Mouse (Mus musculus) intestine, postnatal 0 days (tissue): ENCODE measurements around the gene Hfe. TPM values are rescaled to one million over a fixed set of nuclear protein-coding genes. Genes with fewer than 3 reads are reported as not detected.
"Not testable (repeated sequence)": the region's sequence is repeated elsewhere in the genome, so short reads cannot be mapped to it uniquely, and the experiment has no call there.

Experiments
- ATAC-seq: fragments of 200-750 bp; cut with Nextera tagmentation; 2 replicates; pipeline ENCODE4 v1.8.0; 2017; ENCODE audit warnings: mild to moderate bottlenecking, moderate TSS enrichment, moderate library complexity
- H3K27ac ChIP-seq: fragments of 300-500 bp; sonication (generic); 2 replicates; pipeline ENCODE4 v1.5.1; 2014; ENCODE audit warnings: mild to moderate bottlenecking, low read depth, low read length, moderate library complexity
- H3K27me3 ChIP-seq: fragments of 300-500 bp; sonication (generic); replicated peaks from 2 replicates; pipeline ENCODE4 v1.6.1; 2014; ENCODE audit warnings: low read length, mixed read lengths; ENCODE audit not compliant: control insufficient read depth, insufficient read depth
- H3K36me3 ChIP-seq: fragments of 300-500 bp; sonication (generic); 2 replicates; pipeline ENCODE4 v1.6.1; 2014; ENCODE audit warnings: mild to moderate bottlenecking, moderate library complexity; ENCODE audit not compliant: control insufficient read depth, insufficient read depth
- H3K4me1 ChIP-seq: fragments of 300-500 bp; sonication (generic); replicated peaks from 2 replicates; pipeline ENCODE4 v1.6.1; 2014; ENCODE audit warnings: antibody characterized with exemption, low read length, mixed read lengths; ENCODE audit not compliant: control insufficient read depth, insufficient read depth
- H3K4me2 ChIP-seq: fragments of 300-500 bp; sonication (generic); replicated peaks from 2 replicates; pipeline ENCODE4 v1.6.1; 2014; ENCODE audit warnings: low read depth, mild to moderate bottlenecking, moderate library complexity
- H3K4me3 ChIP-seq: fragments of 300-500 bp; sonication (generic); 2 replicates; pipeline ENCODE4 v1.5.1; 2014; ENCODE audit warnings: low read depth, low read length
- H3K9ac ChIP-seq: fragments of 300-500 bp; sonication (generic); 2 replicates; pipeline ENCODE4 v1.6.1; 2014; ENCODE audit warnings: mild to moderate bottlenecking, low read depth, low read length
- H3K9me3 ChIP-seq: fragments of 300-500 bp; sonication (generic); 2 replicates; pipeline ENCODE4 v1.6.1; 2016; ENCODE audit warnings: mixed run types; ENCODE audit not compliant: control insufficient read depth
- CTCF ChIP-seq: sonication (generic); IDR thresholded peaks from 2 replicates; pipeline ENCODE4 v1.5.1; 2016; ENCODE audit warnings: low read depth, mild to moderate bottlenecking, control low read depth, antibody characterized with exemption, moderate library complexity
- WGBS: fragments of 180-500 bp; shearing (Covaris S2); extraction: QIAGEN DNeasy Blood & Tissue Kit; methylation state at CpG from one replicate; pipeline ENCODE4 v1.1.7; 2014; 5-methylcytosine and 5-hydroxymethylcytosine counted together
- polyA plus RNA-seq: library from polyadenylated mRNA; unstranded; fragments of >200 nt; fragmentation: Nextera tagmentation; extraction: Ambion mirVana; gene quantifications from 2 replicates; pipeline ENCODE4 v1.2.1, GENCODE M21; 2015

Hfe gene
- polyA plus RNA-seq, 1 experiment from 2014 or later: 12.5 TPM

DNA sequence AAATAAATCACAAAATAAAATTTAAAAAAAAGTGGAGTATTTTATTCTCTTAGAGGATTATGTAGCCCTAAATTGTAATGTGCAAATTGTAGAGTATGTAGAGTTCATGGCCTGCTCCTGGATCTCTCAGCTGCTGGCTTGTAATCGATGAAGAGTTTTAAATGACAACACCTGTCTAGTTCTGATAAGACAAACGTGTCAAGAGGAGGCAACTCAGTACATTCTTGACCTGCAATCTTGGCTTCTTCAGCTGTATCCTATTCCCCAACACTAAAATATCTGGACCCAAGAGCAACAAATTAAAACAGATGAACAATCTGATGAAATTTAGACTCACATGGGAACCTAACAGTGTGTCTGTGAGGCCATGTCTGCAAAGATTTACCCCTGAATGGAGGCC is 21.2 kb downstream of the Hfe start:
- no peak overlapping the region for H3K4me3 ChIP-seq
- WGBS: 54% methylated on average over 2 of the region's 2 CpGs
- no peak overlapping the region for H3K9ac ChIP-seq
- H3K36me3 ChIP-seq: no peaks in the 10 kb centered on the region
- ATAC-seq: no peak
- H3K4me1 ChIP-seq: 0 out of 2 replicates have a peak, but pooled peaks cover 3% of the 10 kb centered on the region
- H3K27me3 ChIP-seq: no peaks in the 10 kb centered on the region
- H3K27ac ChIP-seq: no peak overlapping the region
- no peak for TF ChIP-seq CTCF
- no peaks in the 10 kb centered on the region for H3K9me3 ChIP-seq
- H3K4me2 ChIP-seq: no peak overlapping the region

DNA sequence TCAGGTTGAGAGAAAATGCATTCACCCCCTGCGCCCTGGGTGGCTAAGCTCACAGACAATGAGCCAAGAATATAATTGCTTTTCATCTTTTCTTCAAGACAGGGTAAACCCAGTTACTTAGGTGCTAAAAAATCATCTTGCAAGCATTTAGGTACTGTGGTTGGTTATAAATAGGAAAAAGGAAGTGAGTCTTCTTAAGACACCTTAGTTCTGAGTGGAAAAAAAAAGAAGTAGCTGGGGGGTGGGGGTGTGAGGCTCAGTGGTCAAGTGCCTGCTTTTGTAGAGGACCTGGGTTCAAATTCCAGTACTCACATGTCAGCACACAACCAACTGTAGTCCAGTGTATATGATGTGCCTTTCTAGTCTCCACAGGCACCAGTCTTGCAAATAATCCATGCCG is 21.7 kb downstream of the Hfe start:
- no peak overlapping the region for H3K27ac ChIP-seq
- H3K27me3 ChIP-seq: no peaks in the 10 kb centered on the region
- H3K4me2 ChIP-seq: no peak overlapping the region
- WGBS: 94% methylated on average over 2 of the region's 2 CpGs
- no peaks in the 10 kb centered on the region for H3K9me3 ChIP-seq
- H3K9ac ChIP-seq: no peak overlapping the region
- H3K4me3 ChIP-seq: no peak overlapping the region
- no peak for ATAC-seq
- 0 out of 2 replicates have a peak, but pooled peaks cover 3% of the 10 kb centered on the region for H3K4me1 ChIP-seq
- no peaks in the 10 kb centered on the region for H3K36me3 ChIP-seq
- no peak for TF ChIP-seq CTCF

DNA sequence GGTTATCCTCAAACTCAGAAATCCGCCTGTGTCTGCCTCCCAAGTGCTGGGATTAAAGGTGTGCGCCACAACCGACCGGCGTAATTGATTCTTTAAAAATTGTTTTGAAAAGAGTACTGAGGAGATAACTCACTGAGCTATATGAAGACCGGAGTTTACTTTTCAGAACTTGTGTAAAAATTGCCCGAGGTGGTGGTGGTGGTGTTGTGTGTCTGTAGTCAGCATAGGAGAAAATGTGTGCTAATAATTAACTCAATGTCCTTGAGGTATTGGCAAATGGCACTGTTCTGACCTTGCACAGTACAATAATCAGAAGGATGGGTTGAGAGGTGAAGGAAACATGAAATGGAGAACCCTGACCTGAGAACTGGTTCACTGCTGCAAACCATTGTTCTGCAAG is 22.7 kb downstream of the Hfe start:
- Histone ChIP-seq H3K36me3 (no peaks in the 10 kb centered on the region), H3K4me1 (0 out of 2 replicates have a peak, but pooled peaks cover 3% of the 10 kb centered on the region), H3K4me2 (peak overlapping the region; percentile 51), H3K4me3 (peak overlapping the region; percentile 14; the same call in 1 of the 2 replicates), H3K27me3 (no peaks in the 10 kb centered on the region), H3K9ac (no peak overlapping the region), H3K27ac (peak overlapping the region; percentile 54), H3K9me3 (no peaks in the 10 kb centered on the region)
- 57% methylated on average over 7 of the region's 7 CpGs for WGBS
- no peak for TF ChIP-seq CTCF
- 0 out of 2 replicates have a peak, but pooled peaks have one; percentile 6 for ATAC-seq

DNA sequence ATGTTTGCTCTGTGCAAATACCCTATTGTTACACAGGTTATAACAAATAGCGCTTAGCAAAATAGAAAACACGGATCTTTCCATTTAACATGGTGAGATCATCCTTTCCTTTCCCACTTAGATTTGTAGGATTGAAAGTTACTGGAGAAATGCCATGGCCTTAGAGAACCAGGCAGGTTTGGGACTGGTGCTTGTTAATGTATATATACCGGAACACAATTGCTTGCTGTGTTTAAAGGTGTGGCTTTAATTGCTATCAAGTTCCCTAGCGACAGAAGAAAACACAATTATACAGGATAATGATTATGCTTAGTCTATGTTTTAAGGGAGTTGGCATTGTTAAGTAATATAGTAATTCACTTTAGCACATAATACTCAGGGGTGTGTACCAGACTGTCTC is 23.5 kb downstream of the Hfe start:
- ATAC-seq: peak; percentile 52
- no peak for TF ChIP-seq CTCF
- H3K4me3 ChIP-seq: peak overlapping the region; percentile 14; the same call in 1 of the 2 replicates
- peak overlapping the region; percentile 51 for H3K4me2 ChIP-seq
- 0 out of 2 replicates have a peak, but pooled peaks cover 3% of the 10 kb centered on the region for H3K4me1 ChIP-seq
- no peaks in the 10 kb centered on the region for H3K9me3 ChIP-seq
- H3K9ac ChIP-seq: no peak overlapping the region
- peak overlapping the region; percentile 54 for H3K27ac ChIP-seq
- H3K27me3 ChIP-seq: no peaks in the 10 kb centered on the region
- WGBS: 42% methylated on average over 4 of the region's 4 CpGs
- no peaks in the 10 kb centered on the region for H3K36me3 ChIP-seq

DNA sequence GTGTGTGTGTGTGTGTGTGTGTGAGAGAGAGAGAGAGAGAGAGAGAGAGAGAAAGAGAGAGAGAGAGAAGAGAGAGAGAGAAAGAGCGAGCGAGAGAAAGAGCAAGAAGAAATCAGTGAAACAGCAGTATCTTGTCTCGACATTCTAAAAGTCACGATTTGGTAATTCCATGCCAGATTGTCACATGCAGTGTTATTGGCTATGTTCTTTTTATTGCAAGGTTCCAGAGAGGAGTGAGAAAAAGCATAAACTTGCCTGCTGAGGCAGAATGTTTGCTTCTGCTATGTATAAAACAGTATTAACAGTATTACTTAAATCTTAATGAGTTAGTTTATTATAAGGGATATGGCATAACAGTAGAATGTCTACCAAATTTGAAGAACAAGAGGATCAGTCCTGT is 24.7 kb downstream of the Hfe start:
- WGBS: 8% methylated on average over 4 of the region's 4 CpGs
- Histone ChIP-seq H3K4me1 (0 out of 2 replicates have a peak, but pooled peaks cover 3% of the 10 kb centered on the region), H3K27me3 (no peaks in the 10 kb centered on the region), H3K27ac (peak overlapping the region; percentile 95; the same call in 1 of the 2 replicates), H3K36me3 (no peaks in the 10 kb centered on the region), H3K4me3 (peak overlapping the region; percentile 48), H3K9ac (peak overlapping the region; percentile 60), H3K4me2 (peak overlapping the region; percentile 61), H3K9me3 (no peaks in the 10 kb centered on the region)
- TF ChIP-seq CTCF: no peak
- ATAC-seq: no peak

DNA sequence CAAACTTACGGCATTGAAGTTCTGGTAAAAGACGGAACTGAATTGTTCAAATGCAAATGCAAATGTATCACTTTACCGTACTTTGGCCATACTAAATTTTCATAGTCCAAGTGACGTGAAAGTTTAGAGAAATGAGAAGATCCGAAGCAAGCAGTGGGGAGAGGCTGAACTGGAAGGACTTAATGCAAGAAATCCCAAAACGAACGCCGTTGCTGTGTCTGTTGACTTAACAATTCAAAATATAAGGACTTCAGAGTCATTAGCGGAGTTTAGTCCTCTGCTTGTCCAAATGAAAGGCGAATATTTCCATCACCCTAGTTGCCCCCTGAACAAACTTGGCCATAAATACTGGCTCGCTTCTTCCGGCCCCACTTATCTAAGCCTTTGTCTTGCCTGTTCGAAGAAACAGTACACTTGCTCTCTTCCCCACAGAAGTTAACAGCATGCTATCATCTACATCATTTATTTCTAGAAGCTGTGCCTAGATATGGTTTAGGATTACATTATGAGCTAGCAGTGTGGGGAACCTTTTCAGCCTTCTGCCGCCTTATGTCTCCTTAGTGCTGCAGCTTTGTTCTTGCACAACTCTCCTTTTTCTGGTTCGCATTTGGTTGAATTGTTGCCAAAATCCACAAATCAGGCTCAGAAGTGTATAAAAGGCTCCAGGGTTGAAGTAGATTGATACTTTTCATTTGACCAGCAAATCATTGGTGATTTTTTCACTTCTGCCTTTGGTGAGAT is 25.4 kb downstream of the Hfe start:
- peak overlapping the region; percentile 95 for H3K27ac ChIP-seq
- no peaks in the 10 kb centered on the region for H3K36me3 ChIP-seq
- no peak for ATAC-seq
- WGBS: under 1% methylated on average over 15 of the region's 15 CpGs
- H3K4me2 ChIP-seq: peak overlapping the region; percentile 61
- peak overlapping the region; percentile 60 for H3K9ac ChIP-seq
- H3K9me3 ChIP-seq: no peaks in the 10 kb centered on the region
- TF ChIP-seq CTCF: no peak
- H3K27me3 ChIP-seq: no peaks in the 10 kb centered on the region
- H3K4me3 ChIP-seq: peak overlapping the region; percentile 48
- H3K4me1 ChIP-seq: 0 out of 2 replicates have a peak, but pooled peaks cover 3% of the 10 kb centered on the region

DNA sequence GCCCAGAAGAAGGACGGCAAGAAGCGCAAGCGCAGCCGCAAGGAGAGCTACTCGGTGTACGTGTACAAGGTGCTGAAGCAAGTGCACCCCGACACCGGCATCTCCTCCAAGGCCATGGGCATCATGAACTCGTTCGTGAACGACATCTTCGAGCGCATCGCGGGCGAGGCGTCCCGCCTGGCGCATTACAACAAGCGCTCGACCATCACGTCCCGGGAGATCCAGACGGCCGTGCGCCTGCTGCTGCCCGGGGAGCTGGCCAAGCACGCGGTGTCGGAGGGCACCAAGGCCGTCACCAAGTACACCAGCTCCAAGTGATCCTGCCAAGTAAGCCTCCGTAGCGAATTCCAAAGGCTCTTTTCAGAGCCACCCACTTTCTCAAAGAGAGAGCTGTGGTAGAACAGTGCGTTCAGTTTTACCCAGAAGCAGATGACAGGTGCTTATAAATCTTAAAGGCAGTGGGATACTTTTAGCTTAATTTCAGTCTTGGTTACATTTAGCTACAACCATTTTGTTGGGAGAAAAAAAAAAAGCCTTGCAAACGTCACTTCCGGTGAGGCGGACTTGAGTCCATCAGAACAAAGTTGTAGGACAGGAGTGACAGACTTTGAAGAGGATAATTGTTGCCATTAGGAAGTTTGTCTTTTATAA is 26.2 kb downstream of the Hfe start:
- WGBS: under 1% methylated on average over 11 of the region's 37 CpGs

More for the DNA sequence above, 26.2 kb downstream of the Hfe start:
- ATAC-seq: peak; percentile 3; the same call in 1 of the 2 replicates
- H3K27me3 ChIP-seq, H3K36me3 ChIP-seq, H3K9me3 ChIP-seq, H3K4me1 ChIP-seq: not testable (repeated sequence)
- peak overlapping the region; percentile 61 for H3K4me2 ChIP-seq
- H3K9ac ChIP-seq: peak overlapping the region; percentile 60
- H3K4me3 ChIP-seq: peak overlapping the region; percentile 48
- H3K27ac ChIP-seq: peak overlapping the region; percentile 95
